In genomic region chrX:78737463-78737862, GRCm38 (mm10) we compare ENCODE assay signal across 20 mouse cellular contexts. TPM values are rescaled to one million over a fixed set of nuclear protein-coding genes. Genes with fewer than 3 reads are reported as not detected.
A peak's percentile ranks its signal among the peaks of the same experiment; 100 is the strongest.
DNase-seq lines count a peak whose midpoint lies in the region; TF ChIP-seq lines count a peak whose summit lies in the region.
"Had no signal": no experiment of that assay in that cellular context is flagged by ENCODE, and none has a peak within 500 bp of the region (broad histone marks: within the 10 kb centered on the region; RNA-seq: fewer than 3 reads in every experiment).

TSS of gene Fam47c (plus strand) at chrX:78737763.

- DNase-seq in testis, postnatal 14 days (ENCODE audit: low spot score) = no peak
- DNase-seq: adrenal gland, adult 2 months; adrenal gland, adult 8-10 months; adrenal gland, postnatal 10 days; adrenal gland, postnatal 14 days; adrenal gland, postnatal 25 days; adrenal gland, postnatal 36 days; B cell, adult 2 months; cerebellum, adult 11 months; cerebellum, adult 11-12 months; cerebellum, adult 18-20 months; cerebellum, adult 2 months had no signal

- no peak for TF ChIP-seq POLR2A in testis, adult 2 months (IDR thresholded peaks at IDR 0.05; ENCODE audit: control insufficient read depth, low read depth, low read length)

- no peaks in the 10 kb centered on the region for H3K27me3 ChIP-seq in testis, adult 2 months (ENCODE audit: control insufficient read depth, insufficient read depth, low read length)
- H3K27me3 ChIP-seq: CH12.LX had no signal

- H3K27ac ChIP-seq in testis, adult 2 months (ENCODE audit: control insufficient read depth, insufficient read depth, low read depth, low read length) = no peak within 1 kb of the TSS

- no peak for TF ChIP-seq CTCF in testis, adult 2 months (IDR thresholded peaks at IDR 0.05; ENCODE audit: control insufficient read depth, insufficient read depth, insufficient replicate concordance, low read depth, low read length)

- H3K4me1 ChIP-seq in testis, adult 2 months (ENCODE audit: control insufficient read depth, insufficient read depth, low read length) = no peaks in the 10 kb centered on the region

- H3K4me3 ChIP-seq in testis, adult 2 months (ENCODE audit: control insufficient read depth, low read depth, low read length) = peak within 1 kb of the TSS; percentile 62

- no peaks in the 10 kb centered on the region for H3K36me3 ChIP-seq in testis, adult 2 months (ENCODE audit: control insufficient read depth, insufficient read depth, low read length)
- H3K36me3 ChIP-seq: G1E had no signal

RNA-seq across cellular contexts. Expression of gene Fam47c, which starts in this region (rescaled TPM):
- polyA plus RNA-seq in testis, adult 2 months (2012; rRNA removed) = 5.5 and 5.8 TPM in 2 replicates
- polyA plus RNA-seq: activated CD4-positive, CD25-positive, alpha-beta regulatory T cell, adult 4 months; adrenal gland, adult 2 months; brain, embryonic 14.5 days; C2C12; CD4-positive, CD25-positive, alpha-beta regulatory T cell, adult 4 months; cerebellum, adult 2 months; G1E; Patski had no signal
